Mouse (Mus musculus) layer of hippocampus, adult 9-11 months (tissue): Measurements from ENCODE around the gene Ssr2.

ENCODE experiments used
- DNase-seq: peaks from one replicate; pipeline ENCODE4 v3.0.0; 2022

Gene Ssr2

GRCm38 (mm10) chr3:88542486-88542885, 33.2 kb upstream of the Ssr2 start:
- DNase-seq: no peak

GRCm38 (mm10) chr3:88543174-88543573, 32.5 kb upstream of the Ssr2 start:
- DNase-seq: no peak

GRCm38 (mm10) chr3:88543651-88544410, 31.8 kb upstream of the Ssr2 start:
- no peak for DNase-seq

DNA sequence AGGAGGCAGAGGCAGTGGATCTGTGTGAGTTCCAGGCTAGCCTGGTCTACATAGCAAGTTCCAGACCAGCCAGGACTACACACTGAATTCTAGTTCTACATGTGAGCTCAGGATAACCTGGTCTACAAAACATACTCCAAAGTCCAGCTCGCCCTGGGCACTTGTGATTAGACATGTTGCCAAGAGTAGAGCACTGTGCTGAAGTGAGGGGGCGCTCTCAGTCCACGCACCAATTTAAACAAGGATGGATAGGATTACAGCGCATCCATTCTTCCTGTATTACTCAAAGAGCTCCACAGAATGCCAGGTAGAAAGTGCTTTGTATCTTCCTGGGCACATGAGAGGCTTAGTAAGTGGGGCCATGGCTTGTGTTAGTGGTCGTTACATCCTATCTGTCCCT, 31.2 kb upstream of the Ssr2 start:
- DNase-seq: no peak

GRCm38 (mm10) chr3:88544955-88545591, 30.6 kb upstream of the Ssr2 start:
- no peak for DNase-seq

GRCm38 (mm10) chr3:88546674-88547418, 28.8 kb upstream of the Ssr2 start:
- DNase-seq: no peak

DNA sequence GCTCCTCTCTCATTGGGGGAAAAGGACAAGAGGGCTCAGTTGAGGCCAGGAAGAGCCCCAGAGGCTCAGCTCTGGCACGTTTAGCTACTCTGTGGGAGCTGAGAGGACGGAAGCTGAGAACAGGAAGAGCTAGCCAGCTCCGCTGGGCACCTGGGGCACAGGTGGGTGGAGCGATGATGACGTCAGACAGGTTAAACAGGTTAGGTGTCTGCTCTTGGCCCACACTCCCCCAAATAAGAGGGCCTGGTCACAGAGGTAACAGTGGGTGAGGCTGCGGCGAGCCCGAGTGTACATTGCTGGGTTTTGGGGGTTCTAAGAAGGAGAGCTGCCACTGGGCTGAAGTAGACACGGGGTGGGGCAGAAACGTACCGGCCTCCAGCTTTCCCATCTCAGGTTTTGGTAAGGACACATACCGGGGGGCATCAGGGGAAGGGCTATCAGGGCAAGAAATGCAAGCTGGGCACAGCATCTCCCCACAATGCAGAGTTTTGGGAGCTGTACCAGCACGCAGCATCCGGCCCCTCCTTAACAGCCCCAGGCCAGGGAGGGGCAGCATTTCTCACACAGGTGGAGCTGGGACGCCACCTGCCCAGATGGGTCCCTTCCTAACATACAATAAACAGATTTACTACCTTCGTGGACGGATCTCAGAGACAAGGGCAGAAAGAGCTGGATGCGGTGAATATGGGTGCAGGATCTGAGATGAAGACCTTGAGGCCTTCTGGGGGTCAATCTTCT, 27.3 kb upstream of the Ssr2 start, which contains the start of gene Rab25:
Gene Rab25, minus strand, starts transcription at position 121 of the 738 bp plus-strand sequence.
- no peak for DNase-seq

DNA sequence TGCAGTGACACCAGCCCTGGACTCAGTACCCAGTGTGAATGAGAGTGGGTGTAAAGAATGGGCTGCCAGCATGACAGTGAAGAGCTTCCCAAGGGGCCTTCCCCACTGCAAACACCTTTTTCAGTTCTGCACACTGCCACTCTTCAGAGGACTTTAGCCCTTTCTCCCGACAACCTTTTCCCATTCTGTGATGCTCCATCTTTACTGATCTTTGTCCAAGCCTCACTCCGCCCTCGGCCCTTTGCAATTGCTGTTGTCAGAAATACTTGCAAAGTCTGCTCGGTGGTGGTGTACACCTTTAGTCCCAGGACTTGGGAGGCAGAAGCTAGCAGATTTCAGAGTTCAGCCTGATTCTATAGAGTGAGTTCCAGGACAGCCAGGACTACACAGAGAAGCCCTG, 24.1 kb upstream of the Ssr2 start:
- no peak for DNase-seq

- DNase-seq: no peak
These were observed 23.5 kb upstream of the Ssr2 start for GRCm38 (mm10) chr3:88552082-88552645.

- peak; percentile 99 for DNase-seq
These were observed 22.8 kb upstream of the Ssr2 start, which contains the start of gene Lamtor2 for GRCm38 (mm10) chr3:88552676-88553524. TSS of gene Lamtor2 (minus strand) at chr3:88553074.

- DNase-seq: peak; percentile 86
These were observed 22.2 kb upstream of the Ssr2 start, which contains the start of gene Ubqln4 for GRCm38 (mm10) chr3:88553525-88553879. TSS of gene Ubqln4 (plus strand) at chr3:88553758.

GRCm38 (mm10) chr3:88553880-88554586, 21.6 kb upstream of the Ssr2 start:
- no peak for DNase-seq

GRCm38 (mm10) chr3:88555069-88555605, 20.5 kb upstream of the Ssr2 start:
- no peak for DNase-seq

- DNase-seq: no peak
These were observed 19.9 kb upstream of the Ssr2 start for GRCm38 (mm10) chr3:88555731-88556130.

- DNase-seq: no peak
These were observed 19.1 kb upstream of the Ssr2 start for GRCm38 (mm10) chr3:88556616-88557015.

GRCm38 (mm10) chr3:88559596-88559995, 16.1 kb upstream of the Ssr2 start:
- DNase-seq: no peak

GRCm38 (mm10) chr3:88561989-88562388, 13.7 kb upstream of the Ssr2 start:
- DNase-seq: no peak

GRCm38 (mm10) chr3:88563442-88563841, 12.2 kb upstream of the Ssr2 start:
- no peak for DNase-seq

DNA sequence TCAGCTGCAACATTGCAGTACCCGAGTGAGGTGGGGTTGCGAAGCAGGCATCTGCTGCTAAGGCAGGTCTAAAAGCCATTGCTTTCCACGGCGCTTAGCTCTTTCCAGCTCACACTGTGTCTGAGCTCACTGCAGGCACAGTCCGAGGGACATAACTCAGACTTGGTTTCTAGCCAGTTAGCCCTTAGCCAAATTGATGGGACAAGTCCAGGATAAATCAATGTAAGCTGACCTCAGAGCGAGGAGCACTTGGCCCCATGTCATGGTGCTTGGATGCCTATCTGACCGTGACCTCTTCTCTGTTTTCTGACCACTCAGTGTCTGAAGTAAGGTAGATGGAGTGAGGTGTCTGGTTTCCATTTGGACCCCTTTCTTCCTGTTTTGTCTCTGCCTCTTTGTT, 11.7 kb upstream of the Ssr2 start:
- no peak for DNase-seq

DNA sequence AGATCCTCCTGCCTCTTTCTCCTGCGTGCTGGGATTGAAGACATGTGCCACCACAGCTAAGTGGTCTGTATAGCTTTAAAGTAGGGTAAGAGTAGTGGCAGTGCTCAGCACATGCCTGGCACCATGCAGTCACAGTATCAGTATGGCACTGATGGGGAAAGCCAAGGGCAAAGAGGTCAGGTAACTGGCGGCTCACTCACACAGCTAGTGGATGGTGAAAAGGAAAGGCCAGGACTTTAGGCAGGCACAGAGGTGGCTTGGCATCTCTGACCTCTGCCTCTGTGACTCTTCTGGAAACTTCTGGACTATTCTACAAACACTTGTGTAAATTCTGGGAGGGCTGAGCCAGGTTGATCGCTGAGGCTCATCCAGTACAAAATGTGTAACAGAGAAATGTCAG, 9.6 kb upstream of the Ssr2 start:
- no peak for DNase-seq
